Mouse (Mus musculus) heart, adult 2 months (tissue): ENCODE data around the gene Gcdh.

Source experiments
- CTCF ChIP-seq: fragments of 200-600 bp; IDR thresholded peaks from 2 replicates; pipeline ENCODE4 v1.8.1; 2022; ENCODE audit warnings: antibody characterized with exemption, mild to moderate bottlenecking, moderate library complexity
- EP300 ChIP-seq: fragments of 200-500 bp; IDR thresholded peaks from 2 replicates; pipeline ENCODE4 v1.6.1; 2011; ENCODE audit warnings: low read depth, low read length, control low read depth; ENCODE audit not compliant: insufficient read depth
- POLR2A ChIP-seq: fragments of 200-500 bp; IDR thresholded peaks from 2 replicates; pipeline ENCODE4 v1.6.1; 2011; ENCODE audit warnings: mild to moderate bottlenecking, low read depth, low read length, control low read depth; ENCODE audit not compliant: insufficient read depth

DNA sequence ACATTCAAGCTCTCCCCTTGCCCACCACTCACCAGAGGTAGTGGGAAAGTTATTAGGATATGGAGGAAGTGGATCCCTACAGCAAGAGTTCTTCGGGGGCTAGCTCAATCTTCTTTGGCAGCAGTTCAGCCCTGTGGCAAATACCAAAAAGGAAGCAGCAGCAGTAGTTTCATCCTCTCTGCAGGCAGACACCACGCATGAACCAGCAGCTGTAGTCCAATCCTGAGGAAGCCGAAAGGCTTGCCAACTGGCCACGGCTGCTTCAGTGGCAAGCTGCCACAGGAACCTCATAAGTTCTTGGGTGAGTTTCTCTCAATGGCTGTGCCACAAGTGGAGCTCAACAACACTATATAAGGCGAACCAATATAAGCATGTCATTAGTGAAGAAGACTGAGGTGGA is 2.2 kb upstream of the Gcdh start:
- TF ChIP-seq POLR2A = no peak
- TF ChIP-seq CTCF = no peak
- TF ChIP-seq EP300 = no peak
